Mouse (Mus musculus) heart, postnatal 36 days (tissue): ENCODE measurements around the gene Tcp11x2. TPM values are rescaled to one million over a fixed set of nuclear protein-coding genes. Genes with fewer than 3 reads are reported as not detected.

ENCODE experiments used
- DNase-seq, 2 experiments: peaks; one replicate each; pipeline ENCODE4 v3.0.0; 2021 to 2022
- intact Hi-C: fragments of 180-260 bp; cut with DNase I; formaldehyde crosslinking; loops from one replicate; pipeline ENCODE4 v1.15.1; 2025
- total RNA-seq, 2 experiments: library from RNA; stranded (reverse); gene quantifications; 2 replicates each; pipeline ENCODE4 v1.2.3; 2021

The Tcp11x2 gene
- total RNA-seq = not detected

GRCm38 (mm10) chrX:135693633-135694032, at the start of gene Tcp11x2:
TSS of gene Tcp11x2 (minus strand) at chrX:135693790.
- intact Hi-C loops = no loop called here
- no peak for DNase-seq

- intact Hi-C loops = no loop called here
- no peak for DNase-seq
Observed at GRCm38 (mm10) chrX:135743056-135743355, 49.4 kb upstream of the Tcp11x2 start.

GRCm38 (mm10) chrX:135742304-135743055, 48.9 kb upstream of the Tcp11x2 start, which contains the start of the genes Armcx5 and Gprasp1:
TSS of gene Armcx5 (plus strand) at chrX:135742733.
TSS of gene Gprasp1 (plus strand) at chrX:135742733.
- DNase-seq = peak; percentile 86
- intact Hi-C loops = no loop called here

GRCm38 (mm10) chrX:135738730-135739520, 45.3 kb upstream of the Tcp11x2 start:
- no peak for DNase-seq
- intact Hi-C loops = no loop called here

- no peak for DNase-seq
- intact Hi-C loops = no loop called here
Observed at GRCm38 (mm10) chrX:135725161-135725560, 31.6 kb upstream of the Tcp11x2 start, which contains the start of gene Tmsb15a. TSS of gene Tmsb15a (minus strand) at chrX:135725261.

- intact Hi-C loops = no loop called here
- DNase-seq = no peak
Observed at GRCm38 (mm10) chrX:135712845-135713244, 19.3 kb upstream of the Tcp11x2 start.

- DNase-seq = no peak
- intact Hi-C loops = loop anchor here (1.0 to 10.0 kb wide), 2 partner anchors 52 to 100 kb away; no protein-coding TSS in a partner anchor
Observed at GRCm38 (mm10) chrX:135704349-135704748, 10.8 kb upstream of the Tcp11x2 start.

- intact Hi-C loops = loop anchor here (10.0 kb wide), 1 partner anchor 98 kb away; no protein-coding TSS in a partner anchor
- no peak for DNase-seq
Observed at GRCm38 (mm10) chrX:135703111-135703510, 9.5 kb upstream of the Tcp11x2 start.

- intact Hi-C loops = no loop called here
Observed at GRCm38 (mm10) chrX:135687802-135688201, 5.8 kb downstream of the Tcp11x2 start.

GRCm38 (mm10) chrX:135681858-135682257, 11.7 kb downstream of the Tcp11x2 start:
- no peak for DNase-seq
- intact Hi-C loops = no loop called here

More at GRCm38 (mm10) chrX:135687802-135688201, 5.8 kb downstream of the Tcp11x2 start:
- DNase-seq = no peak

GRCm38 (mm10) chrX:135652173-135652772, 41.3 kb downstream of the Tcp11x2 start:
- intact Hi-C loops = loop anchor here (1.0 to 10.0 kb wide), 2 partner anchors 52 to 103 kb away; no protein-coding TSS in a partner anchor
- peak in 1 of 2 experiments; percentile 19 for DNase-seq

- DNase-seq = no peak
- intact Hi-C loops = no loop called here
Observed at GRCm38 (mm10) chrX:135627605-135628004, 66.0 kb downstream of the Tcp11x2 start, which contains the start of gene Prame. TSS of gene Prame (minus strand) at chrX:135627705.

Other genes with a start within 250 kb of the Tcp11x2 start
- gene AV320801, start 199.2 kb downstream of the Tcp11x2 start, total RNA-seq = not detected
- under 1 TPM in 1 of 2 experiments, not detected in 1; 0.31 TPM for gene Nxf7, start 95.0 kb downstream of the Tcp11x2 start, total RNA-seq
- not detected for gene Prame, start 66.1 kb downstream of the Tcp11x2 start, total RNA-seq
- gene Tmsb15a, start 31.5 kb upstream of the Tcp11x2 start, total RNA-seq = not detected
- gene Armcx5, start 48.9 kb upstream of the Tcp11x2 start, total RNA-seq = 1 to 10 TPM; 5.6 to 6.9 TPM
- 10 to 100 TPM; 16.4 to 17.5 TPM for gene Gprasp1, start 48.9 kb upstream of the Tcp11x2 start, total RNA-seq
- 10 to 100 TPM; 10.6 to 17.6 TPM for gene Bhlhb9, start 103.8 kb upstream of the Tcp11x2 start, total RNA-seq
- 1 to 10 TPM; 1.7 to 1.8 TPM for gene Gprasp2, start 145.2 kb upstream of the Tcp11x2 start, total RNA-seq